Mouse (Mus musculus) spleen, postnatal 4 days (tissue): ENCODE data around the gene Bglap.
"Not testable (repeated sequence)": the region's sequence is repeated elsewhere in the genome, so short reads cannot be mapped to it uniquely, and the experiment has no call there.

Experiments
- DNase-seq, 2 experiments: peaks; one replicate each; pipeline ENCODE4 v3.0.0; 2022; ENCODE audit warnings: low spot score in 2 of 2

Gene Bglap

DNA sequence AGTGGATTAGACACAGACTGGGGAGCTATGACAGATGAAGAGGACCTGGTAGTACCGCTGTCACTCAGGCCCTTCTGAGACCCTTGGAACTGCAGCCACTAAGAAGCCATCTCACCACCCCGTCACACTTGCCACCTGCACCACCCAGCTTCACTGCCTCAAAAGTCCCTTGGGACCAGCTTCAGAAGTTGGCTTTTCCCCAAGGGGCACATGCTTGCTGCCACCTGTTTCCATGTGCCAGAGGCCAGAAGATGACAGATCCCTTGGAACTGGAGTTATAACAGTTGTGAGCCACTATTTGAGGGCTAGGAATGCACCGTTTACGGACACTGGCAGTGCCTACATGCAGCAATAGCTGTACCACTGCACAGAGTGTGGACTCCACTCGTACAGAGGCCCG is 11.0 kb upstream of the Bglap start:
- peak in 1 of 2 experiments; percentile 44 for DNase-seq

DNA sequence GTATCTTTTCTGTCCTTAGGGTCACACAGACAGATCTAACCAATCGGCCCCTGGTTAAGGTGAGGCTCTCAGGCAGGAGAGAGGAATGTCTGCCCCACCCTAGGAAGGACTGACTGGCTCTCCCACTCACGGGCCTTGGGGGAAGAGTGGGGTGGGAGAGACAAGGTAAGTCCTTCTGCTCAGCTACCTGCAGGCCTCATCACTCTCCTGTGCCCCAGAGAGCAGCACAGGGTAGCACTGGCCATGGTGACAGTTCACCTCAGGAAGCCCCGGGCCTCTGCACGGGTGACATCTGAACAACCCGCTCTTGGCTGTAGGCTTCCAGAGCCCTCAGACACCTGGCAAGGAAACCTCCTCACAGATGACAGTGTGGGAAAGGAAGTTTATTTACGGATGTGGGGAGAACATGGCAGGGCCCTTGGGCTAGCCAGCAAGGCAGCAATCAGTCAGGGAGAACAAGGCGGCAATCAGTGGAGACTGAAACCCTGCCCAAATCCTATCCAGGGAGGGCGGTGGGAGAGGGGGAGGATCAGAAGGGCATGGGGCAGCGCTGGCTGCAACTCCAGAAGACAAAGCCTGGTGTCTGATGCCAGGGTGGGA is 9.6 kb upstream of the Bglap start:
- no peak for DNase-seq

DNA sequence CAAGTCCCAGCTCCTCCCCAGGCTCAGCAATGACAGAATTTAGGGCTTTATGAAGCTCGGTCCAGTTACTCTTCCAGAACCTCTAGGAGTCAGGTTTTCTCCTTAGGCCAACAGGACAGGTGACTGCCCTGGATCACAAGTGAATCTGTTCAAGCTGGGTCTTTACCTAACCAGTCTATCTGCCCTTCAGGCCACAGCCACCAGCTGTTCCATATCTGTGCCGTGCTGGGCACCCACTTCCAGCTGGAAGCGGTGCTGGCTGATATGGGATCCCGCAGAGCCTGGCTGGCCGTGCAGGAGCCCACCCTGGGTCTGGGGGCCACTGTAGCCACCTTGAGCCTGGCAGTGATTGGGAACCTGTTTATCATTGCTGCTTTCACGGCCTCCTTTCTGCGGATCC is 1.9 kb downstream of the Bglap start:
- DNase-seq, result not testable (repeated sequence)

DNA sequence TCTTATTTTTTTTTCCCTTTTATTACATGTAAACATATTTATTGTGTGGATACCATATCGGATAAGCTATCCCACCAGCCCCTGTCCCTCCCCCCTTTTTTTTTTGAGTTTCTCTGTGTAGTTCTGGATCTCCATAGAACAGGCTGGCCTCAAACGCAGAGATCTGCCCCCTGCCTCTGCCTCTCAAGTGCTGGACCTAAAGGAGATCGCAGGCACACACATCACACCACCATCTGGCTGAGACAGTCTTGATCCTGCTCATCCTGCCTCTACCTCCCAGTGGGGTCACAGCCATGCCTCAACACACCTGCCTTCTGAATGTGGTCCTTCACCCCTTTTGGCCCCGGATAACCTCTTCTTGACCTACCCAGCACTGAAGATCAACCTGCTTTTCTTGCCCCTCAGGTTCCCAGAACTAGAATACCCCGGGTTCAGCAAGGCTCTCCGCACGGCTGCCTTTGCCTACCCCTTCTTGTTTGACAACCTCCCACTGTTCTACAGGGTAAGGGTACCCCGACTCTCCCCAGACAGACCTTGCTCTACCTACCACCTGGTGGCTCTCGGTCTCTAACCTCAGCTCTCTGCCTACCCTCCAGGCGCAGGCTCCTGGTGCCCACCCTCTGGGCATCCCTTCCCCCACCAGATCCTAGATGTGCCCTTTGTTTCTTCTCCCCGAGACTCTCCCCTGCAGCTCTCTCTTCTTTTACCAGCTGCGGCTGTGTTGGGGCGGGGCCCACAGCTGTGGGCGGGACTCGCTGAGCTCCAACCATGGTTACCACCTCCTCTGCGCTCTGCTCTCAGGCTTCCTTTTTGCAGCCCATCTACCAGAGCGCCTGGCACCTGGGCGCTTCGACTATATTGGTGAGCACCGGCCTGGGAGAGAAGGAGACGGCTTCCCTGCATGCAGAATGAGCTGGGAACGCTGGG is 2.6 kb downstream of the Bglap start:
- DNase-seq, result peak in 1 of 2 experiments; percentile 42

DNA sequence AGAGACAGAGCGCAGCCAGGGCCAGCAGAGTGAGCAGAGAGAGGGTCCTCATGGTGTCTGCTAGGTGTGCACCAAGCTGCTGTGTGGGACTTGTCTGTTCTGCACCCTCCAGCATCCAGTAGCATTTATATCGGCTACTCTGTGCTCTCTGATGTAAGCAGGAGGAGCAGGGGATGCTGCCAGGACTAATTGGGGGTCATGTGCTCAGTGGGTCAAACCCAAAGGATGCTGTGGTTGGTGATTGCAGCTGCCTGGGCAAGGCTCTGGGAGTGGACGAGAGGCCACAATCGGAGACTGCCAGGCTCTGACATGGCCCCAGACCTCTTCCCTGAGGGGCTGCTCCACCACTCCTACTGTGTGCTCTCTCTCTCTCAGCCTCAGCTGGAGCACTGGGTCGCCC is 5.7 kb downstream of the Bglap start, which contains the start of gene Bglap2:
TSS of gene Bglap2 (minus strand) at position 101 of the 400 bp plus-strand sequence.
- not testable (repeated sequence) for DNase-seq

DNA sequence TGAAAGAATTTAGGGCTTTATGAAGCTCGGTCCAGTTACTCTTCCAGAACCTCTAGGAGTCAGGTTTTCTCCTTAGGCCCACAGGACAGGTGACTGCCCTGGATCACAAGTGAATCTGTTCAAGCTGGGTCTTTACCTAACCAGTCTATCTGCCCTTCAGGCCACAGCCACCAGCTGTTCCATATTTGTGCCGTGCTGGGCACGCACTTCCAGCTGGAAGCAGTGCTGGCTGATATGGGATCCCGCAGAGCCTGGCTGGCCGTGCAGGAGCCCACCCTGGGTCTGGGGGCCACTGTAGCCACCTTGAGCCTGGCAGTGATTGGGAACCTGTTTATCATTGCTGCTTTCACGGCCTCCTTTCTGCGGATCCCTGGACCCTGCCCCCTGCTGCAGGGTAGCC is 7.6 kb downstream of the Bglap start:
- DNase-seq, result not testable (repeated sequence)

DNA sequence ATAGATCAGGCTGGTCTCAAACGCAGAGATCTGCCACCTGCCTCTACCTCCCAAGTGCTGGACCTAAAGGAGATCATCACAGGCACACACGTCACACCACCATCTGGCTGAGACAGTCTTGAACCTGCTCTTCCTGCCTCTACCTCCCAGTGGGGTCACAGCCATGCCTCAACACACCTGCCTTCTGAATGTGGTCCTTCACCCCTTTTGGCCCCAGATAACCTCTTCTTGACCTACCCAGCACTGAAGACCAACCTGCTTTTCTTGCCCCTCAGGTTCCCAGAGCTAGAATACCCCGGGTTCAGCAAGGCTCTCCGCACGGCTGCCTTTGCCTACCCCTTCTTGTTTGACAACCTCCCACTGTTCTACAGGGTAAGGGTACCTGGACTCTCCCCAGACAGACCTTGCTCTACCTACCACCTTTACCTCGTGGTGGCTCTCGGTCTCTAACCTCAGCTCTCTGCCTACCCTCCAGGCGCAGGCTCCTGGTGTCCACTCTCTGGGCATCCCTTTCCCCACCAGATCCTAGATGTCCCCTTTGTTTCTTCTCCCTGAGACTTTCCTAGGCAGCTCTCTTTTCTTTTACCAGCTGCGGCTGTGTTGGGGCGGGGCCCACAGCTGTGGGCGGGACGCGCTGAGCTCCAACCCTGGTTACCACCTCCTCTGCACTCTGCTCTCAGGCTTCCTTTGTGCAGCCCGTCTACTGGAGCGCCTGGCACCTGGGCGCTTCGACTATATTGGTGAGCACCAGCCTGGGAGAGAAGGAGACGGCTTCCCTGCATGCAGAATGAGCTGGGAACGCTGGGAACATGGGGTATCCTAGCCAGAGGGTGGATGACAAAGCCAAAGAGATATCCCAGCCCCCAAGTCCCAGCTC is 8.3 kb downstream of the Bglap start:
- DNase-seq, result not testable (repeated sequence)

DNA sequence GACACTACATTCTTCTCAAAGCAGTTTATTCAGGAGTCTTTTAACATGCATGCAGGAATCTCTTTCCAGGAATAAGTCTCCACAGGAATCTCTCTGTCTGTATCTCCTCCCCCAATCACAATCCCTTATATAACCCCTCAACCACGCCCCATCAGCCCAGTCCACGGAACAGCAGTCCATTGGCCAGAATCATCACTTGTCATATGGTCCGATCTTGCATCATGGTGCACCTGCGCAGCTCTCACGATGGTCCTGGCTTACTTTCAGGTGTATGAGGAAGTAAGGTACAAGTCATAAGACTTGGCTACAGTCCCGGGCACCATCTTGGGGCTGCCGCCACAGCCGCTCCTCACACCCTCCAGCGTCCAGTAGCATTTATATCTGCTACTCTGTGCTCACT is 11.6 kb downstream of the Bglap start, which contains the start of gene Bglap3:
TSS of gene Bglap3 (minus strand) at position 101 of the 400 bp plus-strand sequence.
- DNase-seq, result not testable (repeated sequence)

DNA sequence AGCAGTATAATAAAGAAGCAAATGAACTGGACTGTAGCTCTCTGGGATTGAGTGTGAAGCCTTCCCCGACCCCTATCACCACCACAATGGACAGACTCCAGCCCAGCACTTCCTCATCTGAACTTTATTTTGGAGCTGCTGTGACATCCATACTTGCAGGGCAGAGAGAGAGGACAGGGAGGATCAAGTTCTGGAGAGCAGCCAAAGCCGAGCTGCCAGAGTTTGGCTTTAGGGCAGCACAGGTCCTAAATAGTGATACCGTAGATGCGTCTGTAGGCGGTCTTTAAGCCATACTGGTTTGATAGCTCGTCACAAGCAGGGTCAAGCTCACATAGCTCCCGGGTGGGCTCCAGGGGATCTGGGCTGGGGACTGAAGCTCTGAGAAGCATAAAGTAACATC is 15.8 kb downstream of the Bglap start:
- DNase-seq, result not testable (repeated sequence)

DNA sequence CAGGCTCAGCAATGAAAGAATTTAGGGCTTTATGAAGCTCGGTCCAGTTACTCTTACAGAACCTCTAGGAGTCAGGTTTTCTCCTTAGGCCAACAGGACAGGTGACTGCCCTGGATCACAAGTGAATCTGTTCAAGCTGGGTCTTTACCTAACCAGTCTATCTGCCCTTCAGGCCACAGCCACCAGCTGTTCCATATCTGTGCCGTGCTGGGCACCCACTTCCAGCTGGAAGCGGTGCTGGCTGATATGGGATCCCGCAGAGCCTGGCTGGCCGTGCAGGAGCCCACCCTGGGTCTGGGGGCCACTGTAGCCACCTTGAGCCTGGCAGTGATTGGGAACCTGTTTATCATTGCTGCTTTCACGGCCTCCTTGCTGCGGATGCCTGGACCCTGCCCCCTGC is 16.7 kb downstream of the Bglap start:
- DNase-seq, result not testable (repeated sequence)

DNA sequence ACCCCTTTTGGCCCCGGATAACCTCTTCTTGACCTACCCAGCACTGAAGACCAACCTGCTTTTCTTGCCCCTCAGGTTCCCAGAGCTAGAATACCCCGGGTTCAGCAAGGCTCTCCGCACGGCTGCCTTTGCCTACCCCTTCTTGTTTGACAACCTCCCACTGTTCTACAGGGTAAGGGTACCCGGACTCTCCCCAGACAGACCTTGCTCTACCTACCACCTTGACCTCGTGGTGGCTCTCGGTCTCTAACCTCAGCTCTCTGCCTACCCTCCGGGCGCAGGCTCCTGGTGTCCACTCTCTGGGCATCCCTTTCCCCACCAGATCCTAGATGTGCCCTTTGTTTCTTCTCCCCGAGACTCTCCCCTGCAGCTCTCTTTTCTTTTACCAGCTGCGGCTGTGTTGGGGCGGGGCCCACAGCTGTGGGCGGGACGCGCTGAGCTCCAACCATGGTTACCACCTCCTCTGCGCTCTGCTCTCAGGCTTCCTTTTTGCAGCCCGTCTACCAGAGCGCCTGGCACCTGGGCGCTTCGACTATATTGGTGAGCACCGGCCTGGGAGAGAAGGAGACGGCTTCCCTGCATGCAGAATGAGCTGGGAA is 17.3 kb downstream of the Bglap start:
- peak; percentile 65 to 80 for DNase-seq

DNA sequence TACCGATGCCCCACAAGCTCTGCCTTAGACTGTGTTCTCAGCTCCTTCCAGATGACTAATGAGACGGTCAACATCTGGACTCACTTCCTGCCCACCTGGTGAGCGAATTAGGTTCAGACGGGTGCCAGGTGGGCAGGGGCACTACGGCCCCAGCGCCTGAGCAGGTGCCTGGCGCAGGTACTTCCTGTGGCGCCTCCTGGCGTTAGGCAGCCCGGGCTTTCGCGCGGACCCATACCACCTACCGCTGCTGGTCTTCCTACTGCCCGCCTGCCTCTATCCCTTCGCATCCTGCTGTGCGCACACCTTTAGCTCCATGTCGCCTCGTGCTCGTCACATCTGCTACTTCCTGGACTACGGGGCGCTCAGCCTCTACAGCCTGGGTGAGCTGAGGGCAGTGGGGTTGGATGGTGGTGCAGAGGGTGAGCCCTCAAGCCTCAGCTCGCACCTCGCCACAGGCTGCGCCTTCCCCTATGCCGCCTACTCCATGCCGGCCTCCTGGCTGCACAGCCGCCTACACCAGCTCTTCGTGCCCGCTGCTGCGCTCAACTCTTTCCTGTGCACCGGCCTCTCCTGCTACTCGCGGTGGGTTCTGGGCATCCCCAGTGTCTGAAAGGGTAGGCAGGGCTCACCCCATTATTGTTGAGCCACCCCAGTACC is 18.4 kb downstream of the Bglap start:
- DNase-seq, result peak in 1 of 2 experiments; percentile 68

DNA sequence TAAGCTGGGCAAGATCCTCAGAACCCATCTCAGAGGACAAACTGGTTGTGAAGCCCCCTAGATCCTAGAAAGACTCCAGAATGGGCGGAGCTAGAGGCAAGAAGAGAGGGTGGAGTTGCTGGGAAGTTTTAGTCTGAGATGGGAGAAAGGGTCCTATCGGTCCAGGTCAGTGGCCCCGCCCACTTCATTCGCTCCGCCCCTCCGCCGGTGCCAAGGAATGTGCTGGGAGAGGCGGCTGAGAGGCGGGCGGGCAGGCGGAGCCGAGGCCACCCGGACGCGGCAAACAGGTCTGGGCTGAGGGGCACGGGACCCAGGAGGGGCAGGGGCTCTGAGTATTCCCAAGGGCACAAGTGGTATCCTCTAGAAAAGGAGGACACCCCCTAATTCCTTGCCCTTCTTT is 19.9 kb downstream of the Bglap start, which contains the start of gene Paqr6:
TSS of gene Paqr6 (plus strand) at position 248 of the 400 bp plus-strand sequence.
- DNase-seq, result peak; percentile 90

DNA sequence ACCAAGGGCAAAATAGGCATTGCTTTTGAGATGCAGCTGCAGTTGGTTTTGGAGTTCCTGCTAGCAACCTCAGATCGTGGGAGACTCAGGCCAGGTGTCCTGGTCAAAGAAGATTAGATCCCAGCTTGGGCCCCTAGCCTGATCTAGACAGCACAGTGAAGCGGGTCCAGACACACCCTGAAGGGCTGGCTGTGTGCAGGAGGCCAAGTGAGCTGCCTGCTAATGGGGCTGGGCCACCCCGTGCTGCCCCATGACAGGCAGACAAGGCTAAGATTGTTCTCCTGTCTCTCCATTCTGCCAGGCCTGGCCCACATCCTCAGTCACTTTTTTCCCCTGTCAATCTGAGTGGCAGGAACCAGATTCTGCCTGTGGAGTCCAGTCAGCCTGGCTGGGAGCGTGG is 20.6 kb downstream of the Bglap start:
- peak; percentile 68 to 77 for DNase-seq

DNA sequence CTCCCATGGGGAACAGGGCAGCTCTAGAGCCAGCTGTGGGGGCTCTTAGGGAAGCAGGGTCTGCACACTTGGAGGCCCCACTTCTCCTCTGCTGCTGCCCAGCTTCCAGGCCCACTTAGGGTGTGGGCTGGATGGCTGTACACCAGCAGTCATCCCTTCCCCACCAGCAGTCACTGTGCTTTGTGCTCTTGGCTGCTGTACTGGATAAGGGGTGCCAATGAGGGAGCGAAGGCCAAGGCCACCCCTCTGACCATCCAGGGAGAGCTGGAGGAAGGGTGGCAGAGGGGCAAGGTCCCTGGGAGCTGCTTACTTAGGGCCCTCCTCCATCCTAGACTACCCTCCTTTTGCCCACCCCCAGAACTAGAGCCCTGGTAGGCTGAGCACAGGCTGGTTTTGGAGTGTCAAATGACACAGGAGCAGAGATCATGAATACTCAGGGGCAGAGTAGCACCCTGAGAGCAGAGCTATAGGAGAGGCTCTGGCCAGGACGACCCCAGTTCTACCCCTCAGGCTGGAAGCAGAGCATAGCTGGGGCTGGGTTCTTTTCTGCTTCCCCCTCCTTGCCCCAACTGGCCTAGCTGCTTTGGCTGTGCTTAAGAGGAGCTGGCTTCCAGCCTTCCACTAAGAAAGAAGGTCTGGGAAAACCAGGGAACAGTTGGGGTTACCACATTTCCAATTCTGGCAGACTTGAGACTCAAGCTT is 22.5 kb downstream of the Bglap start:
- DNase-seq, result no peak

DNA sequence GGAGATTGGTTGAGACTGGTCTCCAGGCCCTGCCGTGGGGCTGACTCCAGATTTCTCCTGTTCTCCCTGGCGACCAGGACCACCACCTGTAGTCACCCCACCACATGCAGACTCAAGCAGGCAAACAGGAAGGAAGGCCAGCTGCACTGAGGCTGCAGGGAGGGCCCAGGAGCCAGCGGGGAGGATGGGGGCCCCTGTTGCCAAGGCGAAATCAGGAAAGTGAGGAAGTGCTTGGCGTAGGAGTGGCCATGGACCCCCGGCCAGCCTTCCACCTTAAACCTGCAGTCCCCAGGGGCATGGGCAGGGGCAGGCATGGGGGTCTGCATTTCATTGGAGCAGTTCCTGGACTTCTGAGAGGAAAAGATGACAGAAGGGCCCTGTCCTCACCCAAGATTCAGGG is 23.2 kb downstream of the Bglap start:
- DNase-seq, result no peak

DNA sequence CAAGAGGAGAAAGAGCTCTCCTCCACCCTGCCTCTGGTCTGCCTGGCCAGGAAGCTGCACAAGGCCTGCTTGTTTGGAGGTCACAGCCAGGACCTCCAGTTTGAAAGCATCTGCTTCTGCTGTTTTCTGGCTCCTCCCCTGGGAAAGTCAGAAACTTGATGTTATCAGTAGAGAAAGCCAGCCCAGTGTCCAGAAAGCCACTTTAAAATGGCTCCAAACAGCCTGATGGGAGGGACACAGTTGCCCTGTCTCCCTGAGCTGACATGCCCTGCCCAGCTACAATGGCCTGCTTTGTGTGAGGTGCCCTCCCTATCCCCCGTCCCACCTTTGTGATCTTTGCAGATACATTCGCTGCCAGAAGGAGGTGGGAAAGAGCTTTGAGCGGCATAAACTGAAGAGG is 24.3 kb downstream of the Bglap start:
- DNase-seq, result no peak

DNA sequence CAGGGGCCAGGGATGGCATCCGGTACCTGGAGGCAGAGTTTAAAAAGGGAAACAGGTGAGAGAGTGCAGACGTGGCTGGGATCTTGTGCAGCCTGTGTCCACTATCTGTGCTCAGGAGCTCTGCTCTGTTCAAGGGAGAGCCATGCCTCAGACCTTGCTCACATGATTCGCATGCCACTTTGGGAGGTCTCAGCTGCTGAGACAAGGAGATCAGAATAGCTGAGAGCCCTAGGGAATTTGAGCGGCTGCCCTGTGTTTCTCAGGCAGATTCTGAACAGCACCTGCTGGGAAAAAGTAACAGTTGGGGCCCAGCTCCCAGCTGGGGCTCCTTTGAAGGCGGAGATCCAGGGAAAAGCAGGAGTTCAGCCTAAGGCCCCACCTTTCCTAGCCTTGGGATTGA is 24.7 kb downstream of the Bglap start:
- DNase-seq, result no peak

DNA sequence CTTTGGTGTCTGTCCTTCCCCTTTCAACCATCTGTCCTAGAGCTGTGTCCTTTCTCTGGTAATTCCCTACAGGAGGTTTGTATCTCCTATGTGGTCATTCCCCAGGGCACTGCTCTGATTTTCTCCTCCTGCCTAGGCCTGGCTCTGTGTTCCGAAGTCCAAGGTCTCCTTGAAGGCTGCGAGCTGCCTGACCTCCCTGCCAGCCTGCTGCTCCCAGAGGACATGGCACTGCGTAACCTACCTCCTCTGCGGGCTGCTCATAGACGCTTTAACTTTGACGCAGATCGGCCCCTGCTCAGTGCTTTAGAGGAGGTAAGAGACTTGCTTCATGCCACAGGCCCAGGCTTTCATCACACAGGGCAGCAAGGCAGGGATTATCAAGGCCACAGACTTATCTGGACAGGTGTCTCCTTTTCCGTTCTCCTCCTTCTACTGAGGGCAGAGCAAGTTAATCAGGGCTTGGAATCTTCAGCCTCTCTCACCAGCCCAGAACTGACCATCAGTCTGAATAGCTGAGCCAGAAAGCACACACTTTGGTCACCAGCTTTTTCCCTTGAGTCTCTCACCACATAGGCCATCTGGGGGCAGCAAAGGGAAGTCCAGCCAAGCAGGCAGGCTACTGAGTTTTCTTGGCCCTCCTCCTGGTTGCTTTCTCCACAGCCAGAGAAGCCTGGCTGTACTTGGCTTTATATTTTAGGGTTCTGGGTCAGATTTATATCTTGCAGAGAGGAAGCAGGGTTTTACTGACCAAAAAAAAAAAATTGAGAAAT is 29.7 kb downstream of the Bglap start:
- no peak for DNase-seq
